Mouse (Mus musculus) layer of hippocampus, adult 11-12 months (tissue): ENCODE measurements at regions not wholly inside any gene's neighbourhood (a gene's known extent, or its start where the extent isn't known, plus 50 kb on each side); places are given as distances from the start of the nearest gene placed in this dataset.

Experiments used
- DNase-seq: peaks from one replicate; pipeline ENCODE4 v3.0.0; 2022; ENCODE audit warnings: low spot score

DNA sequence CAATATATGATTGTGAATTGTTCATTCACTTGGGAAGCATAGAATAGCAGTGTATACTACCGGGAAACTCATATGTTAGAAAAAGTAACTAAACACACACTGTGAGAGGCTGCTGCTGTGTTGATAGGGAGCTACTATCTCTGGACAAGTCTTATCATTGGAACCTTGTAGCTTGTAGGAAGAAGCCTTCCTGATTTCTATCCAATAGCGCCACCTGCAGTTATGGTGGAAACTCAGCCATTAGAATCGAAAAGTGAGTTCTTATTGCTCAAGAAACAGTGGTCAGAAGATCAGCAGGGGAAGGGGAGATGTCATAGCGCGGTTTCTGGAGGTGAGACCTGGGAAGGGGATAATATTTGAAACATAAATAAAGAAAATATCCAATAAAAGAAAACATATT is 1245.1 kb upstream of the Cdh6 start:
- peak; percentile 4 for DNase-seq

DNA sequence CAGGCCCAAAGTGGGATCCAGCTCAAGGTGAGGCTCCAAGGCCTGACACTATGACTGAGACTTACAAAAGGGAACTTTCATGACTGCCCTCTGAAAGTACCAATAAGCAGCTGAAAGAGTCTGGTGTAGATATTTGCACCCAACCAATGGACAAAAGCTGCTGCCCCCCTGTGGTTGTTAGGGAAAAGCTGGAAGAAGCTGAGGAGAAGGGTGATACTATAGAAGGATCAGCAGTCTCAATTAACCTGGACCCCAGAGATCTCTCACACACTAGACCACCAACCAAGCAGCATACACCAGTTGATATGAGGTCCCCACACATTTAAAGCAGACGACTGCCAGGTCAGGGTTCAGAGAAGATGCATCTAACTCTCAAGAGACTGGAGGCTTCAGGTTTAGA is 1211.9 kb upstream of the Cdh6 start:
- no peak for DNase-seq

DNA sequence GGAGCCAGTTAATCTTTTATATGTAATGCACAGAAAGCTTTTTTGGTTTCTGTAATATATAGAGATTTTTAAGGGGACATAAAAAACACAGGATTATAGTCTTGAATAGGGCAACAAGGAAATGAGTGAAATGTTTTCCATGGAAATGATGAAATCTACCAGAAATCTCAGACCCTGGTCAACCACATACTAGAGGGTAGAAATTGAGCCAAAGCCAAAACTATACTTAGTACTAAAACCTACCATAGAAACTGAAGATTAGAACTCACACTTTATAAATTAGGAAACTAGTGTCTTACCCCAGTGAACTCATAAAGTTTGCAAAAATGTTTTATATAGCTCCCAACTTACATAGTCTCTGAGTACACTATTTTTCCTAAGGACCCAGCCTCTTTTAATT is 1204.9 kb upstream of the Cdh6 start:
- DNase-seq = no peak
